Mouse (Mus musculus) lung, postnatal 0 days (tissue): ENCODE data around the gene Rnps1.

Source experiments
- CTCF ChIP-seq: IDR thresholded peaks from 2 replicates; pipeline ENCODE4 v1.5.1; 2016; ENCODE audit warnings: antibody characterized with exemption, mild to moderate bottlenecking
- EP300 ChIP-seq: IDR thresholded peaks from 2 replicates; pipeline ENCODE4 v1.6.1; 2016; ENCODE audit warnings: antibody characterized with exemption, mild to moderate bottlenecking, control low read depth

- no peak for TF ChIP-seq CTCF
- TF ChIP-seq EP300: no peak
These were observed 29.0 kb downstream of the Rnps1 start for GRCm38 (mm10) chr17:24443409-24443808.
